Mouse (Mus musculus): ENCODE measurements around the gene Tpte.
"Not testable (repeated sequence)": the region's sequence is repeated elsewhere in the genome, so short reads cannot be mapped to it uniquely, and the experiment has no call there.

Gene Tpte

GRCm38 (mm10) chr8:22282999-22283491, at the start of gene Tpte:
TSS of gene Tpte (plus strand) at chr8:22283441.
- DNase-seq (ENCODE audit: extremely low read depth, low read depth, low spot score) = no peak

DNA sequence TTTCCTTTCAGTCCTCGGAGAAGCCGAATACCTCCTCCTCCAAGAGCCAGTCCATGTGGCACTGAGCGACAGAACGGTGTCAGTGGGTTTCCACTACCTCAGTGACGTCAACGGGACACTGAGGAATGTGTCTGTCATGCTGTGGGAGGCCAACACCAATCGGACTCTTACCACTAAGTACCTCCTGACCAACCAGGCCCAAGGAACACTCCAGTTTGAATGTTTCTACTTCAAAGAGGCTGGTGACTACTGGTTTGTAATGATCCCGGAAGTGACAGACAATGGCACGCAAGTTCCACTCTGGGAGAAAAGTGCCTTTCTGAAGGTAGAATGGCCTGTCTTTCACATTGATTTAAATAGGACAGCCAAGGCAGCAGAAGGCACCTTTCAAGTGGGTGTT, 40.3 kb upstream of the Tpte start:
- DNase-seq (ENCODE audit: extremely low read depth, low read depth, low spot score) = no peak

- no peak for DNase-seq (ENCODE audit: extremely low read depth, low read depth, low spot score)
These were observed 37.6 kb upstream of the Tpte start for GRCm38 (mm10) chr8:22245663-22246062.

DNA sequence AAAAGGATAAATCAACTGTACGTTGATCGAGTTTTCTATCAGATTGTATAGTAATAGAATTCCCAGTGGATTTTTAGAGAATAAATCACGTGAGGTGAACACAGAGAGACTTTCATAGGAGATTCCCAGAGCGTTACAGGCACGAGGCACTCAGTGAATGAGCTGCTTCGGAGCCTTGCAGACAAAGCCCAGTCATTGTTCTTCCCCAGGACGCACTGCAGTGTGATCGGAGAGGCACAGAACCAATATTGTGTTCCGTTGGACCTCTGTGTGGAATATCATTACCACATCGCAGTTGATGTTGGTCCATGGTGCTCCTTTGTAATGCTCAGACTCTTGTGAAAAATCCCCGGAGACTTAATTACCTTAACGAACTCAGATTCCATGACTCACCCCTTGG, 35.3 kb upstream of the Tpte start:
- DNase-seq (ENCODE audit: extremely low read depth, low read depth, low spot score) = no peak

DNA sequence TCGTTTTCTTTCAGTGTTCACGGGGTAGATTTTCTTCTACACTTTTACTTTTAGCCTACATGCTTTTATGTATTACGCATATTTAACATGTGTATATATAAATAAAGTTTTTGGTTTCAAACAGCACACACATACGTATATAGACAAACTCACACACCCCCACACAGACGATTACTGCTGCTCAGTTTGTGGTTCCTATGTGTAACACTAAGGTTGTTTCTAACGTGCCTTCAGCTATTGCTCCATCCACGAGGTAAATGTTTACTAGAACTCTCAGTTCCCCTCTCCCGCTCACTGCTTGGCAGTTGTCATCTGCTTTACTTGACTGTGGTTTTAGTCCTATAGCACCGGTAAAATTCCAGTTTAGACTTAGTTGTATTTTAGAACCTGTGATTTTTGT, 34.2 kb upstream of the Tpte start:
- no peak for DNase-seq (ENCODE audit: extremely low read depth, low read depth, low spot score)

- no peak for DNase-seq (ENCODE audit: extremely low read depth, low read depth, low spot score)
These were observed 24.2 kb upstream of the Tpte start for GRCm38 (mm10) chr8:22258946-22259450.

GRCm38 (mm10) chr8:22259531-22259930, 23.7 kb upstream of the Tpte start:
- no peak for DNase-seq (ENCODE audit: extremely low read depth, low read depth, low spot score)

GRCm38 (mm10) chr8:22260091-22260722, 23.0 kb upstream of the Tpte start:
- no peak for DNase-seq (ENCODE audit: extremely low read depth, low read depth, low spot score)

- peak; percentile 46 for DNase-seq (ENCODE audit: extremely low read depth, low read depth, low spot score)
These were observed 21.0 kb upstream of the Tpte start for GRCm38 (mm10) chr8:22262267-22262666.

- peak; percentile 67 for DNase-seq (ENCODE audit: extremely low read depth, low read depth, low spot score)
These were observed 18.9 kb upstream of the Tpte start for GRCm38 (mm10) chr8:22264292-22264691.

DNA sequence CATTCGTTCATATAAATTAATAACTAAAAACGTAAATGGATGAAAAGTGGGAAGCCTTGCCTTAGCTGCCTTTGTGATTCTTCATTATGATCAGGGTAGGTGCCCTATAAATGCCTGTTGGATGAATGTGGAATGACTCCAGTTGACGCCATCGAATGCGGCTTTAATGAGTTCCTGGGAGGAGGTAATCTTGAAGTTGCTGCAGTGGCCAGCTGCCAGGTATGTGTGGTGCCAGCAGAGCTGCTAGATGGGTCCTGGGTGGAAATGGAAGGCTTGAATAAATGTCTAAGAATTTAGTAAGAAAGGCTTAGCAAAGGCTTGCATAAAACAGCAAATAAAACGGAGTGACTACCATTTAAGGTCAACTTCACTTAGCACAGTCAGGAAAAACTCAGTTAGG, 18.5 kb upstream of the Tpte start:
- peak; percentile 81 for DNase-seq (ENCODE audit: extremely low read depth, low read depth, low spot score)

- peak; percentile 95 for DNase-seq (ENCODE audit: extremely low read depth, low read depth, low spot score)
These were observed 18.0 kb upstream of the Tpte start for GRCm38 (mm10) chr8:22265194-22265593.

DNA sequence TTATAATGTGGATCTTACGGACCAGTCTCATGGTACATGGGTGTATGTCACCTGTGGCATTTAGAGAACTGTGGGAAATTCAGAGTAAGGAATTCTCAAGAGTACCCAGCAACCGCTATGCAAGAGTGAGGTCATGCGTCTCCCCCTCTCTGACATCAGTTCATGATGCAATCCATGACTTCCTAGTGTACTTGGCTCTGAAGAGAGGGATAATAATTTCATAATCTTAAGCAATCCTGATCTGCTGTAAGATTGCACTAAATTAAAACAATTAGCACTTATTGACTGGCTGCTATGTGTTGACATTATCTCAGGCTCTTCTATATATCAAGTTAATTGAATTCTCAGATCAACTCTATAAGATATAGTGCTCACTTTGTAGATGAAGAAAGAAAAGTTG, 16.4 kb upstream of the Tpte start:
- DNase-seq (ENCODE audit: extremely low read depth, low read depth, low spot score) = peak; percentile 82

- no peak for DNase-seq (ENCODE audit: extremely low read depth, low read depth, low spot score)
These were observed 10.1 kb upstream of the Tpte start for GRCm38 (mm10) chr8:22273142-22273541.

GRCm38 (mm10) chr8:22274641-22275040, 8.6 kb upstream of the Tpte start:
- DNase-seq (ENCODE audit: extremely low read depth, low read depth, low spot score) = peak; percentile 21

DNA sequence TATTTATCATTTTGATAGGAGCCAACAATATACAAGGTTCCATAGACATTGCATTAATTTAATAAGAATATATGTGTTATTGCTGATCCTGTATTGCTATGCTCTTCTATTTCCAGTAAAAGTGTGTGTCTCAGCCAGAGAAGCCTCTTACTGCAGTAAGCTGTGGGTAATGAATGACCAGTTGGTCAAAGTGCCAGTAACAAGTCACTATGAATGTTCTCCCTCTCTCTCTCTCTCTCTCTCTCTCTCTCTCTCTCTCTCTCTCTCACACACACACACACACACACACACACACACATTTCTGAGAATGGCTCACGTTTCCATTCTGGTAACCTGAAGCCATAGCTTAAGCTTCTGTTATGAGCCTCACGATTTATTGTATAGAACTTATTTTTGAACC, 19.1 kb downstream of the Tpte start:
- no peak for DNase-seq (ENCODE audit: extremely low read depth, low read depth, low spot score)

GRCm38 (mm10) chr8:22302896-22303306, 19.7 kb downstream of the Tpte start:
- DNase-seq (ENCODE audit: extremely low read depth, low read depth, low spot score) = no peak

DNA sequence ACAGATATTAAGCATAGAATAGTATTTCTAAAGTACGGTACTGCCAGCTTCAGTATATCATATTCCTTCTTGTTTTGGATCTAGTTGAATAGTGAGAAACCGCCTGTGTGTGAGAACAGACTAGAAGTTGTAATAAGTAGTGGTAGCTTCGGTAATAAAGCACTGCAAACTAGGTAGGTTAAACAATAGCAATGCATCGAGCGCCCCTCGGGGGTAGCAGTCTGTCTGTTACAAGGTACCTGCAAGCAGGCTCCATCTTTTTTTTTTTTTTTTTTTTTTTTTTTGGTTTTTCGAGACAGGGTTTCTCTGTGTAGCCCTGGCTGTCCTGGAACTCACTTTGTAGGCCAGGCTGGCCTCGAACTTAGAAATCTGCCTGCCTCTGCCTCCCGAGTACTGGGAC, 20.8 kb downstream of the Tpte start:
- DNase-seq (ENCODE audit: extremely low read depth, low read depth, low spot score) = not testable (repeated sequence)

- DNase-seq (ENCODE audit: extremely low read depth, low read depth, low spot score) = no peak
These were observed 23.8 kb downstream of the Tpte start for GRCm38 (mm10) chr8:22306999-22307398.

DNA sequence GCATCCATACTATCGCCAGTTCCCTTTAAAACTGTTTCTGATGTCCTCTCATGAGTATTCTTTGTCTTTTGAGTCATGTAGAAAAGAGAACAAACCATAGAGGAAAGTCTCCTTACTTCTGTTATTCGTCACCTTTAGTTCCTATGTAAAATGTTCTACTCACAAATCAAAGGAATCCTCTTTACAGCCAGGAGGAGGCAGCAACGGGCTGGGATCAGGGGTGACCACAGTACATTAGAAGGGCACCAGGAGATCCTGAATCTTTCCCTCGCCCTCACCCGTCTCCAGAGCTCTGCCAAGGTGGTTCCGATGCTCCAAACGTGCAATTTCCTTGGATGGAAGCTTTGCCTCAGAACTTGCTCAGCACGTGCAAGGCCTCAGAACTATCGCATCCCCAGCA, 28.2 kb downstream of the Tpte start:
- DNase-seq (ENCODE audit: extremely low read depth, low read depth, low spot score) = no peak

DNA sequence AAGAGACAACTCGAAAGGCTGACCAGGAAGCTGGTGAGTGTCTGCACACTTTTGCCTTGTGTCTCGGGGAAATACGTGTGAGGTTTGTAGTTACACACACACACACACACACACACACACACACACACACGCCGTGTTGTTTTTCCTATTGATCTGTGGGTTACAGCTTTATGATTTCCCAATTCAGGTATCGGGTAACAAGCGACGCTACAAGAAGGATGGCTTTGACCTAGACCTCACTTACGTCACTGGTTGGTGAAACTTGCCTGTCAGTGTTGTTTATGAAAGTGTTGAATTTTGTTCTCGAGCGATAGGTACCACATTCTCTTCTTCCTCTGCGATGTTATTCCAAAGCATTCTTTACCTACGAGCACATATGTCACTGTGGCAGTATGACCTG, 52.2 kb downstream of the Tpte start:
- DNase-seq (ENCODE audit: extremely low read depth, low read depth, low spot score) = no peak

DNA sequence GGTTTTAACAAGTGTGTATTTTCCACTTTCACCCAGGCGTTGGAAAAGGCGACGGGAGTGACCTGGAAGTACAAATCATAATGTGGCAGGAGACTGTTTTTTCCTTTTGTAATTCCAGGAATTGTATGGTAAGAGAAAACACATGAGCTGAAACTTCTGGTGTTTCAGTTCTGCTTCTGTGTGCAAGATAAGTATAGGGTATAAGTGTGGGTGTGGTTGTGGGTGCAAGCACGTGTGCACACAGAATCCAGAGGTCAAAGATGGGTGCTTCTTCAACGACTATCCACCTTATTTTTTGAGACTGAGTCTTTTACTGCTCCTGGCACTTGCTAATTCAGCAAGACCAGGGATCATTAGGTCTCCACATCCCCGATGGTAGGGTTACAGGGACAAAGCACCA, 76.1 kb downstream of the Tpte start:
- DNase-seq (ENCODE audit: extremely low read depth, low read depth, low spot score) = no peak

DNA sequence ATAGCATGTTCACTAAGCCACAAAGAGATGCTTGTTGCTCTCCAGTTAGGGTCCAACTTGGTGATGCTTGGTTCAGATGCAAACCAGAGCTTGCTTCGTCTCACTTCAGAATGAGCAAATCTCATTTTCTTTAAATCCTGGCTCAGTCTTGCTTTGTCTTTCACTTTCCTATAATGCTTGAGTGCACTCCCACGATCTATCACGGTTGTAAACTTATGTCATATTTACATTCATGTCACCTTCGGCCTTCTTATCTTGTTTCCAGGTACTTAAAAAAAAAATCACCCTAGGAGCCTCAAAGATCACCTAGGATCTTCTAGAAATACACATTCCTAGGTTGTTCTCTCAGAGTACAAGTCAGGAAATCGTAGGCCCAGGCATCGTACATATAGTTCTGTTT, 76.6 kb downstream of the Tpte start:
- no peak for DNase-seq (ENCODE audit: extremely low read depth, low read depth, low spot score)
